Comparison of ENCODE assay signal across 29 mouse cellular contexts in the genomic region with DNA sequence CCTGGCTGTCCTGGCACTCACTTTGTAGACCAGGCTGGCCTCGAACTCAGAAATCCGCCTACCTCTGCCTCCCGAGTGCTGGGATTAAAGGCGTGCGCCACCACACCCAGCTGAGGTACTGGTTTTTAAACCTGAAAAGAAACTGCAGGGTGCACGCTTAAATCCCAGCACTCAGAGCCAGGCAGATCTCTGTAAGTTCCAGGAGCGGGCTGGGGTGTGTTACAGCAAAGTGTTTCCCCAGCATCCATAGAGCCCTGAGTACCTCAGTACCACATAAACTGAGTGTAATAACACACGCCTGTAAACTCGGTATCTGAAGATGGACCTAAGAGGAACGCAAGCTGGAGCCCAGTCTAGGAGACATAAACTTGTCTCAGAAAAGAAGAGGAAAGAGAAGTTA. TPM values are rescaled to one million over a fixed set of nuclear protein-coding genes. Genes with fewer than 3 reads are reported as not detected.
"Had no signal": no experiment of that assay in that cellular context is flagged by ENCODE, and none has a peak within 500 bp of the region (broad histone marks: within the 10 kb centered on the region; RNA-seq: fewer than 3 reads in every experiment).

No protein-coding gene starts in this region.

- H3K9me3 ChIP-seq: heart, embryonic 13.5 days; heart, embryonic 15.5 days; hindbrain, embryonic 13.5 days; hindbrain, embryonic 15.5 days; kidney, embryonic 15.5 days; limb, embryonic 10.5 days; limb, embryonic 12.5 days; liver, embryonic 13.5 days; liver, embryonic 15.5 days had no signal

- H3K27ac ChIP-seq: gastrocnemius, adult 2 months; heart, embryonic 13.5 days; heart, embryonic 15.5 days; hindbrain, embryonic 13.5 days; hindbrain, embryonic 15.5 days; hindbrain, postnatal 0 days; kidney, embryonic 15.5 days; kidney, postnatal 0 days; layer of hippocampus, adult 2 months; left cerebral cortex, adult 2 months; limb, embryonic 10.5 days; limb, embryonic 12.5 days; liver, embryonic 13.5 days; liver, embryonic 15.5 days had no signal

- H3K27me3 ChIP-seq: heart, embryonic 13.5 days; heart, embryonic 15.5 days; hindbrain, embryonic 13.5 days; hindbrain, embryonic 15.5 days; kidney, embryonic 15.5 days; limb, embryonic 12.5 days; liver, embryonic 13.5 days; liver, embryonic 15.5 days had no signal

- H3K9ac ChIP-seq: heart, embryonic 13.5 days; heart, embryonic 15.5 days; hindbrain, embryonic 13.5 days; hindbrain, embryonic 15.5 days; kidney, embryonic 15.5 days; limb, embryonic 12.5 days; liver, embryonic 13.5 days; liver, embryonic 15.5 days had no signal

- ATAC-seq: hindbrain, postnatal 0 days; inflammation-experienced regulatory T-cells, adult 6 months; intestine, embryonic 16.5 days had no signal

- H3K4me1 ChIP-seq: heart, embryonic 13.5 days; heart, embryonic 15.5 days; hindbrain, embryonic 13.5 days; hindbrain, embryonic 15.5 days; kidney, embryonic 15.5 days; limb, embryonic 10.5 days; limb, embryonic 12.5 days had no signal

- H3K4me2 ChIP-seq: heart, embryonic 11.5 days; heart, embryonic 13.5 days; heart, embryonic 15.5 days; hindbrain, embryonic 13.5 days; hindbrain, embryonic 15.5 days; kidney, embryonic 15.5 days; limb, embryonic 12.5 days; liver, embryonic 11.5 days; liver, embryonic 13.5 days; liver, embryonic 15.5 days had no signal

- DNase-seq: gastrocnemius, adult 2 months; gastrocnemius, postnatal 10 days; gastrocnemius, postnatal 25 days; heart, adult 18-20 months; heart, postnatal 14 days; heart, postnatal 36 days; kidney, adult 11 months; kidney, adult 2 months; kidney, adult 9 months; kidney, postnatal 25 days; kidney, postnatal 4 days; liver; liver, embryonic 13.5 days had no signal

- H3K4me3 ChIP-seq: gastrocnemius, adult 2 months; heart, embryonic 13.5 days; heart, embryonic 15.5 days; hindbrain, embryonic 13.5 days; hindbrain, embryonic 15.5 days; kidney, embryonic 15.5 days; layer of hippocampus, adult 2 months; left cerebral cortex, adult 2 months; limb, embryonic 10.5 days; limb, embryonic 12.5 days; liver, embryonic 13.5 days; liver, embryonic 15.5 days had no signal

RNA-seq across cellular contexts. Expression of gene Mylpf, which starts 21.3 kb away (rescaled TPM):
- total RNA-seq: hindbrain, postnatal 0 days had no signal
